Mouse (Mus musculus) MEL (cell line): ENCODE data around the gene Acin1. TPM values are rescaled to one million over a fixed set of nuclear protein-coding genes. Genes with fewer than 3 reads are reported as not detected.

Experiments
- DNase-seq: peaks from one replicate; pipeline ENCODE4 v3.0.0; 2011; ENCODE audit warnings: low read depth, low spot score
- H3K27ac ChIP-seq: 2 replicates; pipeline ENCODE4 v1.5.1; 2012; ENCODE audit warnings: low read depth, mild to moderate bottlenecking, control low read depth, low read length, moderate library complexity; ENCODE audit not compliant: control insufficient read depth
- H3K27me3 ChIP-seq, 2 experiments: fragments of 150-350 bp in 1 of 2; sonication (generic) in 1 of 2; 2 replicates each; pipeline ENCODE4 v1.6.1; 2012; ENCODE audit warnings: low read length in 2 of 2, mild to moderate bottlenecking in 2 of 2, improper control_type of control experiment in 1 of 2, moderate library complexity in 1 of 2; ENCODE audit not compliant: insufficient read depth in 2 of 2, control insufficient read depth in 1 of 2
- H3K36me3 ChIP-seq, 2 experiments: 2 replicates each; pipeline ENCODE4 v1.6.1; 2012 to 2014; ENCODE audit warnings: low read length in 2 of 2, improper control_type of control experiment in 1 of 2, inconsistent platforms in 1 of 2, mild to moderate bottlenecking in 1 of 2; ENCODE audit not compliant: insufficient read depth in 2 of 2, control insufficient read depth in 1 of 2
- H3K4me1 ChIP-seq, 2 experiments: fragments of 150-350 bp in 1 of 2; sonication (generic) in 1 of 2; 2 replicates each; pipeline ENCODE4 v1.6.1; 2012; ENCODE audit warnings: low read length in 2 of 2, improper control_type of control experiment in 1 of 2, mild to moderate bottlenecking in 1 of 2; ENCODE audit not compliant: insufficient read depth in 2 of 2, control insufficient read depth in 1 of 2
- H3K4me3 ChIP-seq, 2 experiments: fragments of 150-350 bp in 1 of 2; sonication (generic) in 1 of 2; 2 replicates each; pipeline ENCODE4 v1.5.1; 2012; ENCODE audit warnings: low read depth in 2 of 2, low read length in 2 of 2, mild to moderate bottlenecking in 2 of 2, moderate library complexity in 2 of 2, control low read depth in 1 of 2, improper control_type of control experiment in 1 of 2; ENCODE audit not compliant: control insufficient read depth in 1 of 2, insufficient read depth in 1 of 2
- H3K79me2 ChIP-seq: 2 replicates; pipeline ENCODE4 v1.6.1; 2012; ENCODE audit warnings: mild to moderate bottlenecking, low read length, moderate library complexity; ENCODE audit not compliant: control insufficient read depth, poor library complexity, insufficient read depth
- H3K9ac ChIP-seq: 2 replicates; pipeline ENCODE4 v1.6.1; 2012; ENCODE audit warnings: low read depth, mild to moderate bottlenecking, control low read depth, low read length, moderate library complexity; ENCODE audit not compliant: control insufficient read depth, poor library complexity, severe bottlenecking
- H3K9me3 ChIP-seq: fragments of 150-350 bp; sonication (generic); replicated peaks from 2 replicates; pipeline ENCODE4 v1.6.1; 2012; ENCODE audit warnings: mild to moderate bottlenecking, low read length, improper control_type of control experiment, moderate library complexity; ENCODE audit not compliant: insufficient read depth
- BHLHE40 ChIP-seq: IDR thresholded peaks from 2 replicates; pipeline ENCODE4 v1.6.1; 2012; ENCODE audit warnings: low read depth, mild to moderate bottlenecking, inconsistent platforms, low read length, improper control_type of control experiment, borderline replicate concordance
- CHD2 ChIP-seq: IDR thresholded peaks from 2 replicates; pipeline ENCODE4 v1.6.1; 2011; ENCODE audit warnings: low read length, improper control_type of control experiment
- CTCF ChIP-seq, 3 experiments: IDR thresholded peaks in 2 of 3; conservative IDR thresholded peaks in 1 of 3; 2 replicates each; pipeline ENCODE4 v1.5.1; 2011 to 2012; ENCODE audit warnings: low read length in 3 of 3, low read depth in 2 of 3, mild to moderate bottlenecking in 2 of 3, improper control_type of control experiment in 1 of 3, inconsistent platforms in 1 of 3, mixed read lengths in 1 of 3, moderate library complexity in 1 of 3; ENCODE audit not compliant: control insufficient read depth in 1 of 3, insufficient read depth in 1 of 3, poor library complexity in 1 of 3, severe bottlenecking in 1 of 3
- ELF1 ChIP-seq: IDR thresholded peaks from 2 replicates; pipeline ENCODE4 v1.6.1; 2014; ENCODE audit warnings: low read depth, mild to moderate bottlenecking, inconsistent platforms, low read length, improper control_type of control experiment, moderate library complexity
- ETS1 ChIP-seq: IDR thresholded peaks from 2 replicates; pipeline ENCODE4 v1.6.1; 2012; ENCODE audit warnings: low read depth, mild to moderate bottlenecking, inconsistent platforms, low read length, improper control_type of control experiment, moderate library complexity
- GATA1 ChIP-seq: IDR thresholded peaks from 2 replicates; pipeline ENCODE4 v1.6.1; 2011; ENCODE audit warnings: low read depth, low read length, improper control_type of control experiment
- JUND ChIP-seq: IDR thresholded peaks from 2 replicates; pipeline ENCODE4 v1.6.1; 2011; ENCODE audit warnings: low read depth, mild to moderate bottlenecking, improper control_type of control experiment, low read length
- MAFK ChIP-seq: IDR thresholded peaks from 2 replicates; pipeline ENCODE4 v1.6.1; 2011; ENCODE audit warnings: low read depth, mild to moderate bottlenecking, low read length, improper control_type of control experiment, borderline replicate concordance
- MAX ChIP-seq: IDR thresholded peaks from 2 replicates; pipeline ENCODE4 v1.6.1; 2011; ENCODE audit warnings: low read length, improper control_type of control experiment
- MAZ ChIP-seq: IDR thresholded peaks from 2 replicates; pipeline ENCODE4 v1.6.1; 2012; ENCODE audit warnings: low read depth, mild to moderate bottlenecking, inconsistent platforms, low read length, improper control_type of control experiment
- MYB ChIP-seq: IDR thresholded peaks from 2 replicates; pipeline ENCODE4 v1.6.1; 2011; ENCODE audit warnings: mild to moderate bottlenecking, low read depth, low read length, improper control_type of control experiment
- MYC ChIP-seq: IDR thresholded peaks from 2 replicates; pipeline ENCODE4 v1.6.1; 2011; ENCODE audit warnings: low read depth, mild to moderate bottlenecking, low read length, improper control_type of control experiment, moderate library complexity
- RCOR1 ChIP-seq: IDR thresholded peaks from 2 replicates; pipeline ENCODE4 v1.6.1; 2012; ENCODE audit warnings: low read depth, mild to moderate bottlenecking, inconsistent platforms, low read length, improper control_type of control experiment
- TBP ChIP-seq: IDR thresholded peaks from 2 replicates; pipeline ENCODE4 v1.8.0; 2011; ENCODE audit warnings: low read depth, low read length, improper control_type of control experiment
- TCF12 ChIP-seq: IDR thresholded peaks from 2 replicates; pipeline ENCODE4 v1.6.1; 2014; ENCODE audit warnings: low read depth, mild to moderate bottlenecking, inconsistent platforms, low read length, improper control_type of control experiment, moderate library complexity
- USF1 ChIP-seq: IDR thresholded peaks from 2 replicates; pipeline ENCODE4 v1.6.1; 2014; ENCODE audit warnings: low read depth, mild to moderate bottlenecking, inconsistent platforms, low read length, improper control_type of control experiment, moderate library complexity
- ZKSCAN1 ChIP-seq: IDR thresholded peaks from 2 replicates; pipeline ENCODE4 v1.6.1; 2012; ENCODE audit warnings: low read depth, mild to moderate bottlenecking, inconsistent platforms, low read length, improper control_type of control experiment, moderate library complexity
- ZMIZ1 ChIP-seq: IDR thresholded peaks from 2 replicates; pipeline ENCODE4 v1.6.1; 2012; ENCODE audit warnings: low read depth, mild to moderate bottlenecking, inconsistent platforms, low read length, improper control_type of control experiment, moderate library complexity
- ZNF384 ChIP-seq: IDR thresholded peaks from 2 replicates; pipeline ENCODE4 v1.6.1; 2012; ENCODE audit warnings: low read depth, mild to moderate bottlenecking, inconsistent platforms, low read length, improper control_type of control experiment
- polyA plus RNA-seq, 2 experiments: library from polyadenylated mRNA; stranded (reverse) in 1 of 2; unstranded in 1 of 2; fragments of >175 nt in 1 of 2; fragments of >200 nt in 1 of 2; gene quantifications; 2 replicates each; pipeline versions ENCODE4 v1.2.1 to v1.2.4; 2012; ENCODE audit warnings: low replicate concordance in 2 of 2, low read depth in 1 of 2; ENCODE audit not compliant: insufficient read length in 2 of 2, insufficient read depth in 1 of 2, missing spikeins in 1 of 2
- total RNA-seq: library from RNA; depleted of rRNA; stranded (reverse); fragments of 300-350 nt; gene quantifications from 2 replicates; pipeline ENCODE4 v1.2.3, GENCODE M21; 2012

Acin1 gene
- total and polyA plus RNA-seq, 3 experiments = 103 to 248 (median 115) TPM

- Histone ChIP-seq H3K9ac (no peak overlapping the region), H3K79me2 (peaks cover 2% of the 10 kb centered on the region; the same call in 1 of the 2 replicates), H3K36me3 (peaks cover 3 to 6% of the 10 kb centered on the region in 2 experiments; a peak in 3 of 4 replicates), H3K4me1 (peaks cover 0 to 8% of the 10 kb centered on the region in 2 experiments; a peak in 2 of 4 replicates), H3K4me3 (no peak overlapping the region), H3K27ac (no peak overlapping the region), H3K9me3 (no peaks in the 10 kb centered on the region), H3K27me3 (no peaks in the 10 kb centered on the region)
- TF ChIP-seq ZMIZ1 = no peak
- DNase-seq = no peak
These were observed 77.5 kb downstream of the Acin1 start for GRCm38 (mm10) chr14:54609245-54609644.

DNA sequence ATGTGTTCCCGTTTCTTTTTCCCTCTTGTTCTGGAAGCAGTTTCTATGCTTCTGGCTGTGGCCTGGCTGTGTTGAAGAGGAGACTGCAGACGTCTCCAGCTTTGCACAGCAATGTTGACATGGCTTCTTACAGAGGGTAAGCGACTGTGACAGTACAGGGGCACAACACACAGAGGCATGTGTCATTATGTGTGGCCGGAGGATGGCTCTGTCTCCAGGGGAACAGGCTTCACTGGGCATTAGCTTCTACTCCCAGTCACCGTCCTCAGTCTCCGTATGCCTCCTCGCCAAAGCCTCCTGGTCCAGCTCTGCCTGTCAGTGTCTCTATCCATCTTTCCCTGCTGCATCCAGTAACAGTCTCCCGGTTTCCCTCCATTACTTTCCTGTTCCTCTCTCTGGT is 79.5 kb downstream of the Acin1 start:
- H3K27ac ChIP-seq = no peak overlapping the region
- H3K4me3 ChIP-seq = no peak overlapping the region
- peaks cover 3% of the 10 kb centered on the region; the same call in 1 of the 2 replicates for H3K79me2 ChIP-seq
- no peak for DNase-seq
- peaks cover 2 to 15% of the 10 kb centered on the region in 2 experiments; a peak in 2 of 4 replicates for H3K4me1 ChIP-seq
- H3K27me3 ChIP-seq = no peaks in the 10 kb centered on the region
- H3K36me3 ChIP-seq = peaks cover 2 to 16% of the 10 kb centered on the region in 2 experiments; a peak in 3 of 4 replicates
- H3K9ac ChIP-seq = no peak overlapping the region
- no peak for TF ChIP-seq ELF1
- no peak for TF ChIP-seq MAX
- TF ChIP-seq MYB = no peak
- no peak for TF ChIP-seq CTCF (IDR thresholded peaks at IDR 0.05 in 2 of 3, conservative IDR thresholded peaks at IDR 0.05 in 1 of 3; ENCODE audit: control insufficient read depth in 1 of 3, insufficient read depth in 1 of 3, low read depth in 2 of 3, low read length in 3 of 3, poor library complexity in 1 of 3, severe bottlenecking in 1 of 3)
- TF ChIP-seq GATA1 = no peak
- no peak for TF ChIP-seq RCOR1
- TF ChIP-seq MAZ = no peak
- TF ChIP-seq MYC = no peak
- no peak for TF ChIP-seq ZKSCAN1
- no peak for TF ChIP-seq TCF12
- no peak for TF ChIP-seq USF1
- TF ChIP-seq ZNF384 = no peak
- no peak for TF ChIP-seq CHD2
- no peak for TF ChIP-seq TBP
- no peak for TF ChIP-seq BHLHE40
- no peak for TF ChIP-seq ETS1
- no peak for TF ChIP-seq MAFK
- TF ChIP-seq JUND = no peak
- H3K9me3 ChIP-seq = no peaks in the 10 kb centered on the region
